Mouse (Mus musculus): ENCODE measurements at regions not wholly inside any gene's neighbourhood (a gene's known extent, or its start where the extent isn't known, plus 50 kb on each side); places are given as distances from the start of the nearest gene placed in this dataset.

DNA sequence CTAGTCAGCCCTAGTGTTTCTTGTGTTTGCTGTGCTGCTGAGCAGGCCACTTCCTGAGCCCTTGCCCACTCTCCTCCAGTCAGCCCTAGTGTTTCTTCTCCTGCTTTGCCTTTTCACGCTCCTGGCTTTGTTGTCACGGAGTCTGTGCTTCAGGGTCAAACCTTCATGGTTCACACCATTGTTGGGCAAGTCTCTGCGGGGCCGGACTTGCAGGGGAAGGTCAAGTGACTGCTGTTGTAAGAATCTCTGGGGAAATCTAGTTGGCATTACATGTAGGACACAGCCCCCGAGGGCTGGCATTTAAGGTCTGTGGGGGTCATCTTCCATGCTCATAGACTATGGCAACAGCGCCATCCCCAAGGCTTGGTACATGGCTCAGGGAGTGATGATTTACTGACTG lies 123.3 kb downstream of the Prox1 start:
- Histone ChIP-seq H3K4me3 (ENCODE audit: low read length) (no peak overlapping the region), H3K9me3 (ENCODE audit: low read length) (peaks cover 5% of the 10 kb centered on the region; the same call in 1 of the 2 replicates), H3K4me2 (ENCODE audit: low read depth, low read length) (no peak overlapping the region), H3K27me3 (ENCODE audit: insufficient read depth, low read length) (no peaks in the 10 kb centered on the region), H3K9ac (replicated peaks; ENCODE audit: low read length) (no peak overlapping the region), H3K36me3 (ENCODE audit: insufficient read depth, low read length) (no peaks in the 10 kb centered on the region), H3K27ac (no peak overlapping the region), H3K4me1 (ENCODE audit: insufficient read depth, low read length) (no peaks in the 10 kb centered on the region)
- WGBS: 57% methylated on average over 6 of the region's 6 CpGs
- DNase-seq (ENCODE audit: low spot score): no peak
- ATAC-seq: no peak
- no peak for TF ChIP-seq CTCF (IDR thresholded peaks at IDR 0.05; ENCODE audit: low read depth)

DNA sequence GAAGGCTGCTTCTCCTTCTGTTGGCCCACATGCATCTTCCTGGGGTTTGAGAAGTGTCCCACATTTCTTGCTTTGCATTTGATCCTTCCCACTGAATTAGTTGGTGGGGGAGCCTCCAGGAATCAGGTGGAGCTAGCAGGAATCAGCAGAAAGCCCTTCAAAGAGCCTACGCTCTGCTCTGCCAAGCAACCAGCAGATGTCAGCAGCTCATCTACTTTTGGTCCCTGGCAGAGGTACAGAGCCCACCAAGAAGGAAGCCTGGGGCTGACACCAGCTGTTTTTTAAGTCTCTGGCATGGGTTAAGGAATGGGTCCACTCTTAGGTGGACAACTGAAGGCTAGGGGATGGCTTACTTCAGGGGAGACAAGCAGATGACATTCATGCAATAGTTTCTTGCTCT lies 123.6 kb upstream of the Smyd2 start:
- peak; percentile 84 for TF ChIP-seq CTCF (IDR thresholded peaks at IDR 0.05; ENCODE audit: low read depth)
- ATAC-seq: peak; percentile 51; the same call in 1 of the 2 replicates

DNA sequence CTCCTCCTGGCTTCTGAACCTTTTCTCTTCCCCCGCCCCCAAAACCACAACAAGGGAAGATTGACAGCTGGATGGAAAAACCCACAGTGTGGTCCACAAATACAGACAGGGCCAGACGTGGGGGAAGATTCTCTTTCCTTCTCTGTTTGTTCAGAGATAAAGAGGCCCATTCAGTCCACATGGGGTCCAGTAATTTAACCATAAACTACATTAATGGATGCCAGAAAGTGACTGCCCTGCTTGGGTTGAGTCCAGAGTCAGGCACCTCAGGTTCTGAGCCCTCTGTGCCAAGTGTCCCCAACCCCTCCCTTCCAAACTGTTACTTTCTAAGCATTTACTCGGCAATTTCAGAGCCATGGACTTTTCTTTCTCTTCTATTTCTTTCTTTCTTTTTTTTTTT lies 121.9 kb upstream of the Smyd2 start:
- H3K4me2 ChIP-seq (ENCODE audit: low read depth, low read length): no peak overlapping the region
- TF ChIP-seq CTCF (IDR thresholded peaks at IDR 0.05; ENCODE audit: low read depth): no peak
- 42% methylated on average over 3 of the region's 3 CpGs for WGBS
- ATAC-seq: no peak
- H3K36me3 ChIP-seq (ENCODE audit: insufficient read depth, low read length): no peaks in the 10 kb centered on the region
- no peak for DNase-seq (ENCODE audit: low spot score)
- H3K9ac ChIP-seq (replicated peaks; ENCODE audit: low read length): no peak overlapping the region
- H3K4me1 ChIP-seq (ENCODE audit: insufficient read depth, low read length): no peaks in the 10 kb centered on the region
- H3K4me3 ChIP-seq (ENCODE audit: low read length): no peak overlapping the region
- H3K9me3 ChIP-seq (ENCODE audit: low read length): no peaks in the 10 kb centered on the region
- no peaks in the 10 kb centered on the region for H3K27me3 ChIP-seq (ENCODE audit: insufficient read depth, low read length)
- H3K27ac ChIP-seq: no peak overlapping the region

More for the DNA sequence above, 123.6 kb upstream of the Smyd2 start:
- Histone ChIP-seq H3K9me3 (ENCODE audit: low read length) (peaks cover 5% of the 10 kb centered on the region; the same call in 1 of the 2 replicates), H3K4me3 (ENCODE audit: low read length) (no peak overlapping the region), H3K27me3 (ENCODE audit: insufficient read depth, low read length) (no peaks in the 10 kb centered on the region), H3K36me3 (ENCODE audit: insufficient read depth, low read length) (no peaks in the 10 kb centered on the region), H3K4me2 (ENCODE audit: low read depth, low read length) (no peak overlapping the region), H3K9ac (replicated peaks; ENCODE audit: low read length) (no peak overlapping the region), H3K4me1 (ENCODE audit: insufficient read depth, low read length) (no peaks in the 10 kb centered on the region), H3K27ac (no peak overlapping the region)
- peak; percentile 88 for DNase-seq (ENCODE audit: low spot score)
- 12% methylated on average over 1 of the region's 1 CpGs for WGBS

DNA sequence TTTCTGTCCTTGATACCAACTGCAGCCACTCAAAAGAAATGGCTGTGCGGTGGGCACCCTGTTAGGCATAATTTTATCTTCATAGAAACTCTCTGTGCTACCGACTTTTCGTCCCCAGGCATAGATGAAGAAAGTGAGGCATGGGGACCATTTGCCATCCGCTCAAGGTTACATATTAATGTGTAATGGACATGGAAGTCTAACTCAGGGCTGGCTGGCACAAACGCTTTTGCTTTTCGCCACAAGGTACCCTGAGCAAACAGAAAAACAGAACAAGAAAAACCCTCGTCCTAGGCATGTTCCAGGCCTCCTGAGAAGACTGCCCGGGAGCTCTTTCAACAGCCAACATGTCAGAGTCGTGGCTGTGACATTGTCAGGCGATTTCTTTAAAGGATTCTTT lies 121.0 kb upstream of the Smyd2 start:
- Histone ChIP-seq H3K4me2 (ENCODE audit: low read depth, low read length) (no peak overlapping the region), H3K4me1 (ENCODE audit: insufficient read depth, low read length) (no peaks in the 10 kb centered on the region), H3K36me3 (ENCODE audit: insufficient read depth, low read length) (no peaks in the 10 kb centered on the region), H3K4me3 (ENCODE audit: low read length) (no peak overlapping the region), H3K9me3 (ENCODE audit: low read length) (no peaks in the 10 kb centered on the region), H3K27me3 (ENCODE audit: insufficient read depth, low read length) (no peaks in the 10 kb centered on the region), H3K27ac (no peak overlapping the region), H3K9ac (replicated peaks; ENCODE audit: low read length) (no peak overlapping the region)
- no peak for ATAC-seq
- no peak for DNase-seq (ENCODE audit: low spot score)
- WGBS: 80% methylated on average over 10 of the region's 10 CpGs
- TF ChIP-seq CTCF (IDR thresholded peaks at IDR 0.05; ENCODE audit: low read depth): no peak

DNA sequence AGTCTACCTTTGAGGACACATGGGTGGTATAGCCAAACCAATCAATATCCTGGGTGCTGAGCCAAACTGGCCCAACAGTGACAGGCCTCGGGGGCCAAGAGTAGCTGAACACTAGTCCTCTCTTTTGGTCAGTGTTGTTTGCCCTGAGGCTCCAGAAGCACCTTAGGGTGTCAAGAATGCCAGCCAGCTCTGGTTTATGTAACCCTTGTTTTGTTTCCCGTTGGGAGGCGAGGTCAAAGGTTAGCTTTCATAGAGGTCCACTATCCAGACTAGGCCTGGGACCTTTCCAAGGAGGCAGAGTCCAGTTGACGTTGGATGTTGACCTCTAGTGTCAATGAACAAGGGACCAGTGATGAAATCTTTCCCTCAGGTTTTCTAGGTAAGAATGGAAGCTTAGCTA lies 120.0 kb upstream of the Smyd2 start:
- 87% methylated on average over 4 of the region's 4 CpGs for WGBS
- H3K36me3 ChIP-seq (ENCODE audit: insufficient read depth, low read length): no peaks in the 10 kb centered on the region
- H3K4me3 ChIP-seq (ENCODE audit: low read length): no peak overlapping the region
- no peaks in the 10 kb centered on the region for H3K27me3 ChIP-seq (ENCODE audit: insufficient read depth, low read length)
- H3K9ac ChIP-seq (replicated peaks; ENCODE audit: low read length): no peak overlapping the region
- no peaks in the 10 kb centered on the region for H3K4me1 ChIP-seq (ENCODE audit: insufficient read depth, low read length)
- H3K4me2 ChIP-seq (ENCODE audit: low read depth, low read length): no peak overlapping the region
- H3K9me3 ChIP-seq (ENCODE audit: low read length): no peaks in the 10 kb centered on the region
- DNase-seq (ENCODE audit: low spot score) (no peak), ATAC-seq (no peak)
- TF ChIP-seq CTCF (IDR thresholded peaks at IDR 0.05; ENCODE audit: low read depth): no peak
- no peak overlapping the region for H3K27ac ChIP-seq

DNA sequence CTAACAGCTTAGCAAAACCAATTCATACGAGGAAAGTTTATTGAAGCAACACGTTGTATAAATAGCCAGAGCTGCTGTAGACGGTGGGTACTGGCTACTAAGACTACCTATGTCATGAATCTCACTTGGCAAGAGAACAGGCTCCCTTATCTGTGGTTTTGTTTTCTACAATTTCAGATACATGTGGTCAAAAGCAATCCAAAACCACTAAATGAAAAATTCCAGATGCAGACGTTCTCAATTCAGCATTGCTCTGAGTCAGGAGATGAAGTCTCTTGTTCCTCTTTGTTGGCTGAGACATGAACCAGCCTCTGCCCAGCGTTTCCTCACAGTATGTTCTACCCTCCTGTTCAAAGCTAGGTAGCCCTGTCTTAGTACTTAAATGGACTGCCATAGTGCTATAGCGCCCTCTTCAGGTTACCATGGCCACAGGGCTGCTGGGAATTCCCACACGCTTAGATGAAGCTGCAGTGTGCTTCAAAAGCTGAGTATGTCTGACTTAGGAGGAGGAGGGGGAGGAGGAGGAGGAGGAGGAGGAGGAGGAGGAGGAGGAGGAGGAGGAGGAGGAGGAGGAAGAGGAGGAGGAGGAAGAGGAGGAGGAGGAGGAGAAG lies 119.0 kb upstream of the Smyd2 start:
- Histone ChIP-seq H3K36me3 (ENCODE audit: insufficient read depth, low read length) (no peaks in the 10 kb centered on the region), H3K27ac (no peak overlapping the region), H3K9me3 (ENCODE audit: low read length) (no peaks in the 10 kb centered on the region), H3K27me3 (ENCODE audit: insufficient read depth, low read length) (no peaks in the 10 kb centered on the region), H3K4me3 (ENCODE audit: low read length) (no peak overlapping the region), H3K4me1 (ENCODE audit: insufficient read depth, low read length) (no peaks in the 10 kb centered on the region), H3K4me2 (ENCODE audit: low read depth, low read length) (no peak overlapping the region), H3K9ac (replicated peaks; ENCODE audit: low read length) (no peak overlapping the region)
- ATAC-seq: no peak
- no peak for DNase-seq (ENCODE audit: low spot score)
- 72% methylated on average over 7 of the region's 7 CpGs for WGBS
- TF ChIP-seq CTCF (IDR thresholded peaks at IDR 0.05; ENCODE audit: low read depth): no peak

DNA sequence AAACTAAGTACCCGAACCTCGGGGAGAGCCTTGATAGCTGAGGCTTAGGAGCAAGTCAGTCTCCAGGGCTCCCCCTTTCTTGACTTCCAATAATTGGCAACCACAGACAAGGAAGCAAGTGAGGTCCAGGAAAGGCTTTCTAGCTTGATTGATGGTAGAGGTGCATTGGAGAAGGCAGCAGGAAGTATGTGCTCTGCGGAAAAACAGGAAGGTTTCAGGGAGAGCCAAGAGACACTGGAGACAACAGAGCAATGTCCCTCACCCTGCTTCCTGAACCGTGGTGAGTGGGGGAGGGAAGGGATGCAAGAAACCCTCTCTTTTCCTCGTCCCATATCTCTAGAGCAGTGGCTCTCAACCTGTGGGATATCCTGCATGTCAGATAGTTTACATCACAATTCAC lies 115.9 kb upstream of the Smyd2 start:
- Histone ChIP-seq H3K4me1 (ENCODE audit: insufficient read depth, low read length) (no peaks in the 10 kb centered on the region), H3K9me3 (ENCODE audit: low read length) (no peaks in the 10 kb centered on the region), H3K27me3 (ENCODE audit: insufficient read depth, low read length) (no peaks in the 10 kb centered on the region), H3K27ac (no peak overlapping the region), H3K9ac (replicated peaks; ENCODE audit: low read length) (no peak overlapping the region), H3K4me2 (ENCODE audit: low read depth, low read length) (no peak overlapping the region), H3K4me3 (ENCODE audit: low read length) (no peak overlapping the region), H3K36me3 (ENCODE audit: insufficient read depth, low read length) (no peaks in the 10 kb centered on the region)
- DNase-seq (ENCODE audit: low spot score) (no peak), ATAC-seq (no peak)
- no peak for TF ChIP-seq CTCF (IDR thresholded peaks at IDR 0.05; ENCODE audit: low read depth)
- 39% methylated on average over 5 of the region's 5 CpGs for WGBS

Data from hindbrain, postnatal 0 days (tissue).